Mouse (Mus musculus): ENCODE measurements around the gene Siglech.
"Not testable (repeated sequence)": the region's sequence is repeated elsewhere in the genome, so short reads cannot be mapped to it uniquely, and the experiment has no call there.

The Siglech gene

GRCm38 (mm10) chr7:55767926-55768325, at the start of gene Siglech:
Gene Siglech (plus strand): TSS chr7:55768178.
- in situ Hi-C loops (cut with MboI; ENCODE audit: low pct_unique_long_range_greater_than_20kb in 1 of 2, low sequenced_read_pairs in 2 of 2, unreplicated experiment in 1 of 2) = no loop called here

- in situ Hi-C loops (cut with MboI; ENCODE audit: low pct_unique_long_range_greater_than_20kb in 1 of 2, low sequenced_read_pairs in 2 of 2, unreplicated experiment in 1 of 2) = loop anchor here in 1 of 2 experiments (25.0 kb wide), 1 partner anchor 885 kb away; the partner anchor contains the start of gene Luzp2
Measured at GRCm38 (mm10) chr7:55722673-55723072, 45.3 kb upstream of the Siglech start.

GRCm38 (mm10) chr7:55728903-55729302, 39.1 kb upstream of the Siglech start:
- in situ Hi-C loops (cut with MboI; ENCODE audit: low pct_unique_long_range_greater_than_20kb in 1 of 2, low sequenced_read_pairs in 2 of 2, unreplicated experiment in 1 of 2) = no loop called here

GRCm38 (mm10) chr7:55734483-55734882, 33.5 kb upstream of the Siglech start:
- in situ Hi-C loops (cut with MboI; ENCODE audit: low pct_unique_long_range_greater_than_20kb in 1 of 2, low sequenced_read_pairs in 2 of 2, unreplicated experiment in 1 of 2) = no loop called here

GRCm38 (mm10) chr7:55737125-55737912, 30.7 kb upstream of the Siglech start:
- in situ Hi-C loops (cut with MboI; ENCODE audit: low pct_unique_long_range_greater_than_20kb in 1 of 2, low sequenced_read_pairs in 2 of 2, unreplicated experiment in 1 of 2) = no loop called here

- in situ Hi-C loops (cut with MboI; ENCODE audit: low pct_unique_long_range_greater_than_20kb in 1 of 2, low sequenced_read_pairs in 2 of 2, unreplicated experiment in 1 of 2) = no loop called here
Measured at GRCm38 (mm10) chr7:55743614-55744267, 24.2 kb upstream of the Siglech start.

GRCm38 (mm10) chr7:55744566-55745220, 23.3 kb upstream of the Siglech start:
- in situ Hi-C loops (cut with MboI; ENCODE audit: low pct_unique_long_range_greater_than_20kb in 1 of 2, low sequenced_read_pairs in 2 of 2, unreplicated experiment in 1 of 2) = no loop called here

- in situ Hi-C loops (cut with MboI; ENCODE audit: low pct_unique_long_range_greater_than_20kb in 1 of 2, low sequenced_read_pairs in 2 of 2, unreplicated experiment in 1 of 2) = no loop called here
Measured at GRCm38 (mm10) chr7:55750841-55751240, 17.1 kb upstream of the Siglech start.

- in situ Hi-C loops (cut with MboI; ENCODE audit: low pct_unique_long_range_greater_than_20kb in 1 of 2, low sequenced_read_pairs in 2 of 2, unreplicated experiment in 1 of 2) = no loop called here
Measured at GRCm38 (mm10) chr7:55759346-55759745, 8.6 kb upstream of the Siglech start.

GRCm38 (mm10) chr7:55780011-55780410, 12.0 kb downstream of the Siglech start:
- in situ Hi-C loops (cut with MboI; ENCODE audit: low pct_unique_long_range_greater_than_20kb in 1 of 2, low sequenced_read_pairs in 2 of 2, unreplicated experiment in 1 of 2) = no loop called here

- in situ Hi-C loops (cut with MboI; ENCODE audit: low pct_unique_long_range_greater_than_20kb in 1 of 2, low sequenced_read_pairs in 2 of 2, unreplicated experiment in 1 of 2) = no loop called here
Measured at GRCm38 (mm10) chr7:55782493-55782892, 14.5 kb downstream of the Siglech start.

- in situ Hi-C loops (cut with MboI; ENCODE audit: low pct_unique_long_range_greater_than_20kb in 1 of 2, low sequenced_read_pairs in 2 of 2, unreplicated experiment in 1 of 2) = no loop called here
Measured at GRCm38 (mm10) chr7:55784580-55784979, 16.6 kb downstream of the Siglech start.

GRCm38 (mm10) chr7:55790586-55790985, 22.6 kb downstream of the Siglech start:
- in situ Hi-C loops (cut with MboI; ENCODE audit: low pct_unique_long_range_greater_than_20kb in 1 of 2, low sequenced_read_pairs in 2 of 2, unreplicated experiment in 1 of 2) = not testable (repeated sequence)

GRCm38 (mm10) chr7:55792280-55792679, 24.3 kb downstream of the Siglech start:
- in situ Hi-C loops (cut with MboI; ENCODE audit: low pct_unique_long_range_greater_than_20kb in 1 of 2, low sequenced_read_pairs in 2 of 2, unreplicated experiment in 1 of 2) = no loop called here

GRCm38 (mm10) chr7:55793236-55793951, 25.4 kb downstream of the Siglech start:
- in situ Hi-C loops (cut with MboI; ENCODE audit: low pct_unique_long_range_greater_than_20kb in 1 of 2, low sequenced_read_pairs in 2 of 2, unreplicated experiment in 1 of 2) = no loop called here

- in situ Hi-C loops (cut with MboI; ENCODE audit: low pct_unique_long_range_greater_than_20kb in 1 of 2, low sequenced_read_pairs in 2 of 2, unreplicated experiment in 1 of 2) = no loop called here
Measured at GRCm38 (mm10) chr7:55793952-55794603, 26.1 kb downstream of the Siglech start, which contains the start of gene Tubgcp5. Gene Tubgcp5 (plus strand): TSS chr7:55794154.

- in situ Hi-C loops (cut with MboI; ENCODE audit: low pct_unique_long_range_greater_than_20kb in 1 of 2, low sequenced_read_pairs in 2 of 2, unreplicated experiment in 1 of 2) = no loop called here
Measured at GRCm38 (mm10) chr7:55799981-55800380, 32.0 kb downstream of the Siglech start.

- in situ Hi-C loops (cut with MboI; ENCODE audit: low pct_unique_long_range_greater_than_20kb in 1 of 2, low sequenced_read_pairs in 2 of 2, unreplicated experiment in 1 of 2) = no loop called here
Measured at GRCm38 (mm10) chr7:55809967-55810366, 42.0 kb downstream of the Siglech start.
